Mouse (Mus musculus): Measurements from ENCODE around the gene Ptpn5.

The Ptpn5 gene

GRCm38 (mm10) chr7:47054666-47055065, 78.8 kb downstream of the Ptpn5 start:
- DNase-seq: peak; percentile 91 to 93

GRCm38 (mm10) chr7:47053287-47053686, 80.2 kb downstream of the Ptpn5 start:
- peak; percentile 32 to 74 for DNase-seq

DNA sequence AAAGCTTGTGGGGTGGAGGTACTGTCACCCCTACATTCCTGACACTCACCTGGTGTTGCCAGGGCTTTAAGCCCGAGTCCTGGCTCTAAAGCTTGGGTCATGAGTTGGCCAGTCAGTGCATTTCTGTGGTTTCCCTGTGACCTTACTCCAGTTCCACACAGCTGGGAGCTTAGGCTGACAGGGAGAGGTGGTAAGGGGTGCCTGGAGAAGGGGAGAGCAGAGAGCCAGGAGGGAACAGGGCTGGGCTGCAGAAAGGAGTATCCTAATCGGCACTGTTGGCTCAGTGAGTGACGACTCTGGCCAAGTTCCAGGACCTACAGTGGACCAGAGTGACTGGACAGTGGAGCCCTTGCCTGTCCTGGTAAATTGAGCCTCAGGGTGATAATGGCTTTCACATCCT, 81.2 kb downstream of the Ptpn5 start:
- peak; percentile 55 to 79 for DNase-seq

DNA sequence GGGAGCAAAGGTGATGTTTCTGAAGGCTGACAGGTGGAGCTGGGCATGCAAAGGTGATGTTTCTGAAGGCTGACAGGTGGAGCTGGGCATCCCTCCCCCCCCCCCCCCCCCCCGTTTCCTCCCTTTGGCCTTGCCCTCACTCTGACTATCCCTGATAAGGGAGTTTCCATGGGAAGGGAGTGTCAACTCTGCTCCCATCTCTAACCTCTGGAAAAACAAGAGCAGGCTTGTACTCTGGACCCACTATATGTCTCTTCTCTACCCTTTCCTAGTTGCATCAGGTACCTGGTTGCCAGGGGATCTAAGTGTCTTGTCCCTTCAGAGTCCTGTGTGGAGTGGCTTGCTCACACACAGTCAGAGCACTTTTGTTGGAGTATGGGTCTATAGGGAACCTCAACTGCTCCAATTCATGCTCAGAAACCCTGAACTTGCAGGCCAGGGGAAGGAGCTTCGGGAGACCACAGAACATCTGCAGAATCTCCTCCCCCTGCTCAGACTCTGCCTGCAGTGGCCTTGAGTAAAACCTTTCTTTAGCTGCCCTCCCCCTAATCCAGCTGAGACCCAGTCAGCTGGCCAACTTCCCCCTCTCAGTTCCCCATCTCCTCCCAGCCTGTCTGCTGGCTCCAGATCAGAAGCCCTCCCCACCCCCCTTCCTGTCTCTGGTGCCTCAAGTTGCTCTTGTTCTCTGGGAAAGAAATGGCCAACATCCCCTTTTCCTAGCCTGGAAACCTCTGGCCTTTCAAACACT, 81.9 kb downstream of the Ptpn5 start:
- peak; percentile 65 to 74 for DNase-seq

GRCm38 (mm10) chr7:47050766-47051165, 82.7 kb downstream of the Ptpn5 start:
- peak; percentile 67 to 79 for DNase-seq

DNA sequence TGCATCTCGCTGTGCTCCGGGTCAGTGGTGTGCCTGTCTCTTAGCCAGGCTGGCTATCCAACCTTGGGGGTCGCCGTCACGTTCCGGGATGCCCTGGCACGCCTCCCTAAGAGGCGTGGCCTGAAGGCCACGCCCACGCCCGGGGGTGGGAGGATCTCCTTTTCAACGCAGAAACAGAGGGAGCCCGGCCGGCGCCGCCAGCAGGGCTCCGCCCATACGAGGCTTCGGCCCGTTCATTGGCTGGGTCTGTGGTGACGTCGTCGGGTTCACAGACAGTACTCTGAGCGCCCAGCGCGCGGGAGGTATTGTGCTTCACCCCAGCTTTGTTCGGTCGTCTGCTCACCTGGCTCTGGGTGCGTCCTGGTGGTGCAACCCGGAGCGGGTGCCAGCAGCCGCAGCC, 83.1 kb downstream of the Ptpn5 start, which contains the start of gene Tmem86a:
Gene Tmem86a, plus strand, starts transcription at position 236 of the 400 bp plus-strand sequence.
- peak; percentile 97 for DNase-seq

DNA sequence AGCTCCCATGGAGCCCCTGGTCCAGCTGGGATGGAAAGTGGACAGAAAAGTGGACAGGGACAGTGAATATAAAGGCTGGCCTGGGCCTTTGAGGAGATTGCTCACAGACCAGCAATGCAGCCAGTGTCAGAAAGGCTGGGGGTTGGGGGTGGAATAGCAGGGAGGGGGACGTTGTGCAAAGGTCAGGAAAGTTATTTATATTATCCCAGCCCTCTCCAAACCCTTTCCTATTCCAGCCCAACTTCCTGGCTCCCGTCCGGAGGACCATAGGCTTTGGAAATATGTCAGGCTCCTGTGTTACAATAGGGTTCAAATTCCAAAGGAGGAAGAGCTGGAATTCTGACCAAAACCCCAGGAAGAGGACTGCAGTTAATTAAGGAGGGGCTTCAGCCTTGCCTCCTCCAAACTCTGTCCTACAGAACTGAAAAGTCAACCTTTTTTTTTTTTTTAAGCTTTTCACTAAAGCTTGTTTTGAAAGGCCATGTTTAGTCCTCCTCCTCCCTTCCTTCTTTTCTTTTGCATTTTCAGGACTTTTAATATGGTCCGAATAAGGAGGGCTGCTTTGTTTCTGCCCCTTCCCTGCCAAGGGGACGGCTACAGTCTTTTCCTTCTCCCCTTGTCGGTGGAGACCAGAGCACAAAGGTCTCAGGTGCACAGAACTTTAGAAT, 90.5 kb downstream of the Ptpn5 start:
- peak; percentile 27 to 37 for DNase-seq

- peak; percentile 50 to 74 for DNase-seq
Observed at GRCm38 (mm10) chr7:47042121-47042520, 91.4 kb downstream of the Ptpn5 start.

- no peak for DNase-seq
Observed at GRCm38 (mm10) chr7:47041706-47042105, 91.8 kb downstream of the Ptpn5 start.

DNA sequence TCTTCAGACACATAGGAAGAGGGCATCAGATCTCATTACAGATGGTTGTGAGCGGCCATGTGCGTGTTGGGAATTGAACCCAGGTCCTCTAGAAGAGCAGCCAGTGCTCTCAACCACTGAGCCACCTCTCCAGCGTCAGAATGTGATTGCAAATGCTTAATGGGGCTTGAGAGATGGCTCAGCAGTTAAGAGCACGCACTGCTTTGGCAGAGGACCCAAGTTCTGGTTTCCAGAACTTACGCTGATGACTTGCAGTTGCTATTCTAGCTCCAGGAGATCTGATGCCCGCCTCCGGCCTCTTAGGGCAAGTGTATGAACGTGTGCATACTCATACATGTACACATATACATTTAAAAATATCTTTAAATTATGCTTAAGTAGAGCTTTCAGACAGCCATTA, 98.1 kb downstream of the Ptpn5 start:
- peak in 1 of 2 experiments; percentile 19 for DNase-seq

DNA sequence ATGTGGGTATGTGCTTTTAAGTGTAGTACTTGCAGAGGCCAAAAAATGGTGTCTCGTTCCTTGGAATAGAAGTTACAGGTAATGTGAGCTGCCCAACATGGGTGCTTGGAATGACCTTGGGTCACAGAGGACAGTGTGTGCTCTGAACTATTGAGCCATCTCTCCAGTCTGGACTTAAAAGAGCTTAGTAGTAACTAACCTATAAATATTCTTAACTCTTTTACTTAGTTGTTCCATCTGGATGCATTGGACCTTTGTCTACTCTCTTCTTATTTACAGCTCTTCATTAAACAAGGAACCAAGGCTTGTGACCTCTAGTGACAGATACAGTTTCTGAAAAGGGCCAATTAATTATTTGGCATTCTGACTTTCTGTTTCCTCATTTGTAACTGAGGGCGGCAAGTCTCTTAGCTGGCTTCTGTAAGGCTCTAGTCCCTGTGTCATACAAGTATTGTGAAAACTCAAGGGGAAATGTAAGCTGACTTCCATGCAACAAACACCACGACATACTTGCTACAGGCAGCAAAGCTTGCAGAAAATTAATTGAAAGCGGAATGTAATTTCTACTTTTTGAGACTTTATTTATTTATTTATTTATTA, 98.6 kb downstream of the Ptpn5 start:
- peak; percentile 34 to 45 for DNase-seq

GRCm38 (mm10) chr7:47031371-47031770, 102.1 kb downstream of the Ptpn5 start:
- DNase-seq: no peak

DNA sequence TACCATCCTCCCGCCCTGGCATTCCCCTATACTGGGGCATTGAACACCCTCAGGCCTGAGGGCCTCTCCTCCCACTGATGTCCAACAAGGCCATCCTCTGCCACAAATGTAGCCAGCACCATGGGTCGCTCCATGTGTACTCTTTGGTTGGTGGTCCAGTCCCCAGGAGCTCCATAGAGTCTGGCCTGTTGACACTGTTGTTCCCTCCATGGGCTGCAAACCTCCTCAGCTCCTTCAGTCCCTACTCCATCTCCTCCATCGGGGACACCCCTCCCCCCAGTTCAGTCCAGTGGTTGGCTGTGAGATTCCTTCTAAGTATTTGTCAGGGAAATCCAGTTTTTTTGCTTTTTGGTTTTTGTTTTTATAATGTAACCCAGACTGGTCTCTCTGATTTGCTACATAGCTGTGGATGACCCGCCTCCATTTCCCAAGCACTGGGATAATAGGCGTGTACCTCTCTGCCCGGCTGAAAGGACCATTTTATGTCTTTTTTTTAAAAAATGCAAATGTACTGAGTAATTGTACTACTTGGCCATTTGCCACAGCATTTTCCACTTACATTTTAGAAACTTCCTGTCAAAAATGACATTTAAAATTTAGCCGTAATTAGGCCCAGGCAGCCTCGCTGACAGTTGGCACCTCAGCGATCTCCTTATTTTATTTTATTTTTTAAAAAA, 102.8 kb downstream of the Ptpn5 start:
- no peak for DNase-seq

All from kidney, postnatal 36 days (tissue).